Mouse (Mus musculus) cerebellum, adult 2 months (tissue): Measurements from ENCODE around the gene Pxdc1.

Experiments
- CTCF ChIP-seq: fragments of 200-500 bp; IDR thresholded peaks from 2 replicates; pipeline ENCODE4 v1.5.1; 2011; ENCODE audit warnings: low read depth, mild to moderate bottlenecking, control low read depth, low read length, moderate library complexity, borderline replicate concordance; ENCODE audit not compliant: insufficient read depth
- POLR2A ChIP-seq: fragments of 200-500 bp; IDR thresholded peaks from 2 replicates; pipeline ENCODE4 v1.6.1; 2011; ENCODE audit warnings: low read length, control low read depth, borderline replicate concordance; ENCODE audit not compliant: insufficient read depth

GRCm38 (mm10) chr13:34605206-34605605 lies 48.1 kb downstream of the Pxdc1 start:
- TF ChIP-seq CTCF (no peak), POLR2A (no peak)
